Mouse (Mus musculus) retina, postnatal 7 days (tissue): ENCODE data around the gene Endog.
A peak's percentile ranks its signal among the peaks of the same experiment; 100 is the strongest.
"Not testable (repeated sequence)": the region's sequence is repeated elsewhere in the genome, so short reads cannot be mapped to it uniquely, and the experiment has no call there.

Experiments used
- DNase-seq: peaks from one replicate; pipeline ENCODE4 v3.0.0-alpha.2; 2012; ENCODE audit warnings: low read depth, low spot score

Gene Endog

DNA sequence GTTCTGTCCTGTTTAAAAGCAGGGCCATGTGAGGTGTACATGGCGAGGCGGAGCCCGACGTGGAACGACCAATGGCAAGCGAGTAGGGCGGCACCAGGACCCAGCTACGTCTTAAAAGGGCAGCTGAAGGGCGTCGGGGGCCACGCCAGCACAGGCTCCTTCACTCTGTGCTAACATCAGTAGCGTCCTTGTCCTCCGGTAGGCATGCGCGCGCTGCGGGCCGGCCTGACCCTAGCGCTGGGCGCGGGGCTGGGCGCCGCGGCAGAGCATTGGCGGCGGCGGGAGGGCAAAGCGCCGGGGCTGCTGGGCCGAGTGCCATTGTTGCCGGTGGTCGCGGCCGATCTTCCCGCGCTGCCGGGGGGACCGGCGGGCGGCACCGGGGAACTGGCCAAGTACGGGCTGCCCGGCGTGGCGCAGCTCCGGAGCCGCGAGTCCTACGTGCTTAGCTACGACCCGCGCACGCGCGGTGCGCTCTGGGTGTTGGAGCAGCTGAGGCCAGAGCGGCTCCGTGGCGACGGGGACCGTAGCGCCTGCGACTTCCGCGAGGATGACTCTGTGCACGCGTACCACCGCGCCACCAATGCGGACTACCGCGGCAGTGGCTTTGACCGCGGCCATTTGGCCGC, at the start of gene Endog:
Endog (plus strand) TSS at position 123 of the 626 bp plus-strand sequence.
- DNase-seq: peak; percentile 70

DNA sequence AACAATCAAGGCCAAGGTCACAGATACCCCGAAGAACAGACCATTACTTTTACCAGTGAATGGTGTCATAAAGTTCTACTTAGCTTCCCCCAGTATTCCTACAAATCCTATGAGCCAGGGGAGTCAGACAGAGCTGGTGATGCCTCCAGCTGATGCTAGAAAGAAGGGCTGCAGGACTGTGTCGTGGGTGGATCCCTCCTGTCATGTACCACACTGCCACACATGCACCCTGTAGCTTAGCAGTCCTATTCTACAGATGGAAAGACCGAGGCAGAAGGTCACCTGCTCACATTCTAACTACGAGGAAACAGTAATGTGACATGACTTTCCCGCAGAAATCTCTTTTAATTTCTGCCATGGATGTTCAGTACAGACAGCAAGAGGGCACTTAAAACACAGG, 48.5 kb upstream of the Endog start:
- DNase-seq: no peak

DNA sequence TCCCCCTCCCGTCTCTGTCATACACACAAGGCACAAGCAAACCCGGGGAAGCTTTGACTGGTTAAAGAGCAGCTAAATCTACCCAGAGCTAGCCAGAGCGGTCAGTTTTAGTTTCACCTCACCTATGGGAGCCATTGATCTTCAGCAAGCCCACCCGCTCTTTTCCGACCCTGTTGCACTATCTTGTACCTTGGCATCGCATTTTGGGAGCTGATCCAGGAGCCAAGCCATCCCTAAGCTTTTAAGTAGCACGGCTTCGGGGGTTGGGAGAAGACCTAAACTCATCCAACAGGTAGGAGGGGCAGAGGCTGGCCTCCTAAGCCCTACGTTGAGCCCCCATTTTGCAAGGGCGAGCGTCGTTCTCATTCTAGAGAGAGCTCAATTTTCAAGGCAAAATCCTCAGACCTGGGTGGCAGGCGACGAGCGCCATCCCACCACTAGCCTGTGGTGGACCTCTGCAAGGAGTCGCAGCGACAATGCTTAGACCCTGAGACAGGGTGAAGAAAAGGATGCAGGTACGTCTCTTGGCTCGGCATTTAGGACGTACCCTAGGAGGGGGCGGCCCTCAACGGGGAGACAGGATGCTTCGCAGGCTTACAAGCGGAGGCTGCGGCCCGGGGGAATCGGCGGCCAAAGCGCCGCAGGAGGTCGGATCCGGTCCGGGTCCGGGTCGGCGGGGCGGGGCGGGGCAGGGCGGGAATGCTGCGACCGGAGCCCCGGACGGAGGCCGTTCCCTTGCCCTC, 47.4 kb upstream of the Endog start:
- DNase-seq: peak; percentile 19

DNA sequence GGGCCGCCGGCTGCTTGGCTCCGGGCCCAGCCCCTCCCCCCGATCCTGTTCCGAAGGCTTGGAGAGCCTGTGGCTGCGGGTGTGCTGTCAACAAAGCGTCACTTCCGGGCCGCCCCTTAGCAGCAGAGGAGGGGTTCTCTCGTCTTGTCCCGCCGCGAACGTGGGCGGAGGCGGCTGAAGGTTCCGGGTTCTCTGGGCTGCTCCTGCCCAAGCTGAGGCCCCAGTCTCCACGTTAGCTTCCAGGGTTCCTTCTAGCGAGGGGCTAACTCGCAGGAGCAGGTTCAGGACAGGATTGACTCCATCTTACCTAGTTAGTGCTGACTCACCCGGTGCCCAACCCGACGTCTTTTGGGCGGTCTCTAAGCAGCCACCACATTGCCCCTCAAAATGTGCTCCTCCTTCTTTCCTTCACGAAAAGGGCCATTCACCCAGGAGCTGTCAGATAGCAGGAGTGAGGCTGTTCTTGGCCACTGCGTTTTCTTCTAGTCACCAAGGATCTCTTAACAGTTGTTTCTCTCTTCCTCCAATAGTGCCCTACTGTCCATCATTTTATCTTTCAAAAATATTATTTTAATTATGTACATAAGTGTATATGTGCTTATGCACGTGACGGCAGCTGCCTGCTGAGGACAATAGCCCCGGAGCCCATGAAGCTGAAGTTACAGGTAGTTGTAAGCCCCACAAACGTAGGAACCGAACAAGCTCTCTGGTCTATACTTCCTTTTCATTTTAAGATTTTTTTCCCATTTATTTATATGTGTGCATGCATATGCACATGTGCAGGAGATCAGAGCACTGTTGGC, 46.6 kb upstream of the Endog start, which contains the start of gene Zer1:
Zer1 (minus strand) TSS at position 114 of the 803 bp plus-strand sequence.
- DNase-seq: peak; percentile 87

DNA sequence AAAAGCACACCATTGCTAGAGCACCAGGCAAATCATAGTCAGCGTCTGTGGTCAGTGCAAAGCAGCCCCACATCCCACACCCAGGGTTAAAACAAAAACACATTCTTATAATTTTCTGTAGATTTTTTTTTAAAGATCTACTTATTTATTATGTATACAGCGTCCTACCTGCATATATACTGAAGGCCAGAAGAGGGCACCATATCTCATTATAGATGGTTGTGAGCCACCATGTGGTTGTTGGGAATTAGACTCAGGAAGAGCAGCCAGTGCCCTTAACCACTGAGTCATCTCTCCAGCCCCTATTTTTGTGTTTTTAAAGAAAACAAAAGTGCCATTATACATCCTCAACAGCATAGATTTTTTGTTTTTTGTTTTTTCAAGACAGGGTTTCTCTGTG, 42.5 kb upstream of the Endog start:
- DNase-seq: peak; percentile 27

DNA sequence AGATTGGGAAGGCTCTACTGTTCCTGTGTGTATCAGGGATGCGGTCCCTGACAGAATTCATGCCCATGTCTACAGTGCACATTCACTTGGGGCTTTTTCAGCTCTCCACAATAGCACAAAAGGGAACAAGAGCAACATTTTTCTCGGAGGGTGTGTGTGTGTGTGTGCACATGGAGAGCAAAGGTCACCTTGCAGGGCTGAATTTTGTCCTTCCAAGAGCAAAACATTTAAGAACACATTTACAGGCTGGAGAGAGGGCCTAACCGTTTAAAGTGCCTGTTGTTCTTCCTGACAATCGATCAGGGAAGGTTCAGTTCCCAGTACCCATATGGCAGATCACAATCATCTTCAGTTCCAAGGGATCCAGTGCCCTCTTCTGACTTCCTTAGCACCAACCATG, 41.1 kb upstream of the Endog start:
- no peak for DNase-seq

DNA sequence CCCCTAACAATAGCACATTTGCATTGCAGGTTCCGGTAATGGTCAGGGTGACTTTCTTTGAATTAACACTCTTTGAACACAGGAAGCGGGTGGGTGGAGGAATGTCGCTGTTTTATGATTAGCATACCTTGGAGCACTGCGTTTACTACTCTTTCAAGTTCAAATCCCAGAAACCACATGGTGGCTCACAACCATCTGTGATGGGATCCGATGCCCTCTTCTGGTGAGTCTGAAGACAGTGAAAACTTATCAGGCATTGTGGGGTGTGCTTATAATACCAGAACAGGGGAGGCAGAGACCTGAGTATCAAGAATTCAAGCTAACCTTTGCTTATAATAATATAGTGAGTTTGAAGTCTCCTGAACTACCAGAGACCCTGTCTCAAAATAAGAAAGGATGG, 40.1 kb upstream of the Endog start:
- DNase-seq: not testable (repeated sequence)

DNA sequence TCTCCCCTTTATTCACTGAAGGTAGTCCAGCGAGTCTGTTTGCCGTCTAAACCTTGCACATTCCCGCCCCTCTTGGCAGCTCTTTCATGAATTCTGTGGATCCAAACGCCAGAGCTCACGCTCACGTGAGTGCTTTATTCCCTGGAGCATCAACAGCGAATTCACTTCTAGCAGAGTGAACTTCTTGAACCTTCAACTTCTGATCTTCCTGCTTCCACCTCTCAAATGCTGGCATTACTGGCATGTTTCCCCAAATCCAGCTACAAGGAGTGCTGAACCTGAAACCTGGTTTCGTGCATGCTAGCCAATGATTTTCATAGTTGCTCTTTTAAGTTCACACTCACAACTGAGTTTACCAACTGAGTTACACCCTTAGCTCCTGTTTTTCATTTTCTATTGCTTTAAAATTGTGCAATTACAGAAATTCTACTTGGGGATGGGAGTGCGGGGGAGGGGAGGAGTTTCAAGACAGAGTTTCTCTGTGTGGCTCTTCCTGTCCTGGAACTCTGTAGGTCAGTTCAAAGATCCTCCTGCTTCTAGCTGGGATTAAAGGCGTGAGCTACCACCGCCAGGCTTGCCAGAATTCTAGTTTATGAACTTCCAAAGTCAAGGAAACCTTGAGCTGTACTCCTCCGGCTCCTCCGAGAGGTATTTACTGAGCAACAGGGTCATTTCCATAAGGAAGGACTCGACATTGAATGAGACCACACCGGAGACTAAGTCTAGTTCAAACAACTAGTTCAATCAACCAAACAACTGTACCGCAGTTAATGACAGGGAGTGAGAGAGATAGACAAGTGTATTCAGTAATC, 38.3 kb upstream of the Endog start:
- DNase-seq: no peak

DNA sequence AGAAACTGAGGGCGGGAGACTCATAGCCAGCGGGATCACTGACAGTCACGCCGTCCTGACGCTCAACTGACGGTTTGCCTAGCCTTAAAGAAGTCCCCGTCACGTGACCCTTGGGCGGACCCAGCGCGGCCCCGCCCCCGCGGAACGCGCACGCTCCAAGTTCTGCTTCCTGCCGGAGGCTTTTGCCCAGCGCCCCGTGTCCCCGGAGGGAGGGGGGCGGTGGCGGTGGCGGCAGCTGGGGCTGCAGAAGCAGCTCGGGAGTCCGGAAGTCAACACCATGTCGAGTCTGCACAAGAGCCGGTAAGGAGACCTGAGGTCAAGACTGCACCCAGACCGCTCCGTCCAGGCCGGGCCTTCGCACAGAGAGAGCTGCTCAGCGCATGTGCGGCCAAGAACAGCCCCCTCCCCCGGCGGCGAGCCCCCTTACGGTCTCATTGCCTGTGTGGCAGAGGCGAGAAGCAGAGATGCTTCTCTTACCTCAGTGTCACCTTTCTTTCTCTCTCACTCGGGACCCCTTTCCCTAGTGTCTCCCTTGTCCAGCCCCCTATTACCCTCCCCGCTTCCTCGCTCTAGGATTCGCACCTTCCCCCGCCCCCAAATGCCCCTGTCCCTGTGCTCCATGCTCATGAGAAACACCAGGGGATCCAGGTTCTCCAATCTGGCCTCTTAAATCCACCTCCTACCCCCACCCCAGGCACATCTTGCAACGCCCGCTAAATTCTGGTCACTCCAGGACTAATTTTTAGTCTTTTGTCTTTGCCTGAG, 37.5 kb upstream of the Endog start, which contains the start of gene Tbc1d13:
Tbc1d13 (plus strand) TSS at position 134 of the 765 bp plus-strand sequence.
- peak; percentile 89 for DNase-seq

DNA sequence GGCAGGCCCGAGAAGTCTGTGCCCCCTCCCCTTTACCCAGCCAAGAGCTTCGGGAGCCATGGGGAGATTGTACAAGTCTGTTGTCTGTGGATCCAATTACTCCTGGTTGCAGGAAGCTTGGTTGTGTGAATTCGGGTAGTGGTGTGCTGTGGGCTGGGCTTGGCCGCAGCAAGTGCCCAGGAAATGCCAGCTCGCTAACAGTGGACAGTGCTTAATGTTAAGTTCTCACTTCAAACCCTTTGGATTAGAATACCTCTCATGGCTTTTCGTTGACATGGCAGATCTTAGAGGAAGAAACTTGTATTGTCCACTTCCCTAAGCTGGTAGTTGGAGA, 36.9 kb upstream of the Endog start:
- no peak for DNase-seq

DNA sequence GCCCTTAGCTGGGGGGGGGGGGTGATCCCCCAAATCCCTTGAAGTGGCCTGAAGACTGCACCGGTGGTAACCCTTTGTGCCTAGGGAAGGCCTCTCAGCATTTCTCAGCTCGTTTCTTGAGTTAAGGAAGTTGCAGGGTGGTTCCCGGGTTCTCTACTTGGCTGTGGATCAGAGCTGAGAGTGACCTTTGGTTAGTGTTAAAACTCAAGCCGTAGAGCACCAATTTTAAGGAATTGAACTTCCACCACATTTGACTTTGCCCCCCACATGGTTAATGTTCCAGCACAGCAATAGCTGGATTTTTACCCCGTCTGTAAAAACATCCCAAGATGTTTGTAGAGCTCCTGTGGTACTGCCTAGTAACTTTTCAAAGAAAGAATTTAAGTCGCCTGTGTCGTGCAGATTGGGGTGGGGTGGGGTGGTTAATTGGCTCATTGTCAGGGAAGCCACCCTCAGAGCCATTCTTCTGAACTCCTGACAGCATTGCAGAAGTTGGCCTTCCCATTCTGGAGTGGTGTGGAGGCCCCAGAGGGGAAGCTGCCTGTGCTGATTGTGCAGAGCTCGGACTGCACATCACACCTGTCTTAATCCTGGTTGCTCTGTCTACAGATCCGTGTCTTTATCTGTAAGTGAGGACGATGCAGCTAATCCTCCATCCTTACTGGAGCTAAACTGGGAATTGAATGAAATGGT, 36.2 kb upstream of the Endog start:
- DNase-seq: no peak

DNA sequence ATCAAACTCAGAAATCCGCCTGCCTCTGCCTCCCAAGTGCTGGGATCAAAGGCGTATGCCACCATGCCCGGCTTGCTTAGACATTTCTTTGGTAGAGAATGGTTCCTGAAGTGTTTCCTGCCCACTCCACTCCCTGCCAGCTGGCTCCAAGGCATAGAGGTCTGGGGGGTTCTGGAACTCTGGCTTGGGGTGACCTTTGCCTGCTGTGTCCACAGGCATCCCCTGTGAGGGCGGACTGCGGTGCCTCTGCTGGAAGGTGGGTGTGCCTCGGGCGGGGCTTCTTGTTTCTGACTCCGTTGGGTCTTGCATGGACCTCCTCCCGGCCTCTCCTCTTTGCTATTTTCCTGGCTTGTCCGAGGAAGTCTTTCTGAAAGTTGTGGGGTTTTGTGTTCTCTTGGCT, 34.8 kb upstream of the Endog start:
- DNase-seq: no peak

DNA sequence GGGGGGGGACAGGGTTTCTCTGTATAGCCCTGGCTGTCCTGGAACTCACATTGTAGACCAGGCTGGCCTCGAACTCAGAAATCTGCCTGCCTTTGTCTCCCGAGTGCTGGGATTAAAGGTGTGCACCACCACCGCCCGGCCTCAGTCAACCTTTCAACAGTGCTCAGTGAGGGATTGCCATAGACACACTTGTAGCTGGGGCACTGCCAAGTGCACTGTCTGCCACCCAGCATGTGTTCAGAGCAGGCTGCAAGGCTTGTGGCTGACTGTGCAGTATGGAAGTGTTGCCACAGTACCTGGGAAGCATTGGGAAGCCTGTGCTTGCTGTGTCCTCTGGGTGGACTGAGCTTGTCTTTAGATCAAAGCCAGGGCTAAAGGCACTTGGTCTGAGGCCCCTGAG, 31.3 kb upstream of the Endog start:
- DNase-seq: not testable (repeated sequence)

DNA sequence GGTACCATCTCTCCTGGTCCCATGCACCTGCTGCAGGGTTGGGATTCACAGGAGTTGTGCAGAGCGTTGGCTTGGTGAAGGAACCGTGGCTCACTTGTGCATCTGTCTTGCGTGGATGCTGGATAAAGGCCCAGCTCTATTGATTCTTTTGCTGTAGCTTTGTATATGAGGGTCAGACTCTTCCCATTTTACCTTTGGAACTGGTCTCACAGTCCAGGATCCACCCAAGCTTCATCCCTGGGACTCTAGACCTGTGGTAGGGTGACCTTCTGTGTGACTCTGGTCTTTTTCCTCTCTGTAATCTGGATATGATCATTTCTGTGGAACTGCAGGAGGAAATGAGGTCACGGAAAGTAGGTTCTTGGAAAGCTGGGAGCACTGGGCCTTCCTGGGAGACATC, 26.9 kb upstream of the Endog start:
- no peak for DNase-seq

DNA sequence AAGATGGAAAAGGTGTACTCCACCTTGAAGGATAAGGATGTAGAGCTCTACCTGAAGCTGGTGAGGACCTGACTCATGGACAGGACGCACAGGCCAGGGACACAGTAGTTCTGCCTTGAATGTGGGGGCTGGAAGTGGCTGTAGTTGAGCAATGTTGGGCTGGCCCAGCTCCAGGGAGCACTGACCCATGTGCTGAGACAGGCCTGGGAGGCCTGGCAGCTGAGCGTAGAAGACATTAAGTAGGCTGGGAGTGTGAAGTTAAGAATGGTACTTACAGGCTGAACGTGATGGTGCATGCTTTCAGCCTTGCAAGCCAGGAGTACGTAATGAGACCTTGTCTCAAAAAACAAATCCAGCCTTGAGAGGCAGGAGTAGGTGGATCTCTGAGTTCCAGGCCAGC, 23.8 kb upstream of the Endog start:
- no peak for DNase-seq

DNA sequence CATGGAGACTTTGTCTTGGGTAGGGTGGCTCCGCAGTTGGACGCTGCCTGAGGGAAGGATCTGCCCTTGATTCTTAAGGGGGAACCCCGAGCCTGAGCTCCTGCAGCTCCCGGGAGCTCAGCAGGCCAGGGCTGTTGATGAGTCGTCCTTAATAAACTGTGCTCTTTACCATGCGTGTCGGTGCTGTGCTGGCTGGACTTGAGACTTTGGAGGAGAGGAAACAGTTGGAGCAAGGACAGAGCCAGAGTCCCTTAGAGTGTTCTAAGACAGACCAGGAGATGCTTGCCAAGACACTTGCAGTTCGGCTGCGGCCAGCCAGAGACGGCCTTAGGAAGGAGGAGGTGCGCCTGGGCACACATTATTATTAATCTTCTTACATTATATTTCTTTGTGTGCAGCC, 19.5 kb upstream of the Endog start:
- DNase-seq: no peak

DNA sequence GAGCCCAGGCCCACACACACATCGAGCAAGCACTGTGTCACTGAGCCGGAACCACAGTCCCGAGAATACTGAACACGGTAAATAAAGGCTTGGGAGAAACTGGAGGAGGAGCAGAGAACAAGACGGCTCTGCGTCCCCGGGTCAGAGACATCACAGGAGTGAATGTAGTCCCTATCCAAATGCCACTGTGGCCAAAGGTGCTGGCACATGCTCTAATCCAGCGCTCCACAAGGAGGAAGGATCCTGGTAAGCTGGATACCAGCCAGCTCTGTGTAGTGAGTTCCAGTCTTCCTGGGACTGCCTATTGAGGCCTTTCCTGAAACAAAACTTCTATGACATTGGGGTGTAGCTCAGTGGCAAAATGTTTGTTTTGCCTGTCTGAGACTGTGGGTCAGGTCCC, 18.7 kb upstream of the Endog start:
- DNase-seq: no peak

DNA sequence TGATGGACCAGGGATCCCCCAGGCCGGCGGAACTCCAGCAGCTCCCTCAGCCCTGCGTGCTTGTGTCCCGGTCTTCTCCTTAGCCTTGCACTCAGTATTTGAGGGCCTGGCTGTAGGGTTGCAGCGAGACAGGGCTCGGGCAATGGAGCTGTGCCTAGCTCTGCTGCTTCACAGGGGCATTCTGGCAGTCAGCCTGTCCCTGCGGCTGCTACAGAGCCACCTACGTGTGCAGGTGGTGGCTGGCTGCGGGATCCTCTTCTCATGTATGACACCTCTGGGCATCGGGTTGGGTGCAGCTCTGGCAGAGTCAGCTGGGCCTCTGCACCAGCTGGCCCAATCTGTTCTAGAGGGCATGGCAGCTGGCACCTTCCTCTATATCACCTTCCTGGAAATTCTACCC, 11.4 kb upstream of the Endog start:
- not testable (repeated sequence) for DNase-seq

DNA sequence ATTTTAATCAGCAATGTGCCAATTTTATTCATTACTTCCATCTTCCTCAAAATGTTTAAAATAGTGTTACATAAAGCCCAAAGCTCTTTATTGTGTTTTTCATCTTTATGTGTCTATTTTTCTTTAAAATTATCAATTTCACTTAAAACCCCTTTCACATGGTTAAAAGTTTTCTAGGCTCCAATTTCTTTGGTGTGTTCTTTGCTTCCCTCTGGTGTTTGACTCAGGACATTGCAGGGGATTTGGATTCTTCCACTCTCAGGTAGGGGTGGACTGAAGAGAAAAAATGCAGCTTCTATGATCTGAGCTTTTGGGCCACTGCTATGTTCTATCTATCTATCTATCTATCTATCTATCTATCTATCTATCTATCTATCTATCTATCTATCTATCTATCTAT, 9.5 kb upstream of the Endog start:
- peak; percentile 31 for DNase-seq

DNA sequence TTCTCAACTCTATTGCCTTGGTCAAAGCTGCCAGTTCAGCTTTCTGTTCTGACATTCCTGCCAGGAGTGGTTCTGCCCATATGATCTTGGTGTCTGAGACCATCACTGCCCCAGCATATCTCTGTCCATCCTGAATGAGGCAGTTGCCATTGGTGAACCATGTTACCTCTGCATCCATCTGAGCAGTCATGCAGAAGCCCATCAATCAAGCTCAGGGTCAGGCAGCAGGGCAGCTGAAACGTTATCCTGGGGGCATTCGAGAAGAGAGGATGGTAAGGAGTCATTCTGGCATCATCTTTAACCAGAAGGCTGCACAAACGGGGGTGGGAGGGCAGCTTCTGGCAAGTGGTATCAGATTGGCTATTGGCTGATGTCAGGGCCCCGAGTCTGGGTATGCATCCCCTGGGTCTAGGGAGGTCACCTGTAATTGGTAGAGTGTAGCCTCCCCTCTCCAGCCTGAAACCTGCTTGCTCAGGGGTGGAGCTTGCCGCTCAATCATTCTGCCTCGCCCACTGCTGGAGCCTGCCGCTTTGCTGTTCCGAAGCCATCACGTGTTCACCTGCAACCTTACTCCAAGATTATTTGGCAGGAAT, 6.9 kb upstream of the Endog start:
- DNase-seq: no peak
